Mouse (Mus musculus) activated CD4-positive, CD25-positive, alpha-beta regulatory T cell, adult 9 weeks (primary cell): ENCODE results near the gene Ldlrad2. TPM values are rescaled to one million over a fixed set of nuclear protein-coding genes. Genes with fewer than 3 reads are reported as not detected.

Experiments used
- polyA plus RNA-seq: library from polyadenylated mRNA; unstranded; fragments of 100-300 nt; shearing (Covaris generic); gene quantifications from one replicate; pipeline ENCODE4 v1.2.1, GENCODE M21; 2017

The Ldlrad2 gene
- not detected for polyA plus RNA-seq

GRCm38 (mm10) chr4:137574469-137574868, at the start of gene Ldlrad2:
TSS of gene Ldlrad2 (minus strand) at chr4:137574569.

DNA sequence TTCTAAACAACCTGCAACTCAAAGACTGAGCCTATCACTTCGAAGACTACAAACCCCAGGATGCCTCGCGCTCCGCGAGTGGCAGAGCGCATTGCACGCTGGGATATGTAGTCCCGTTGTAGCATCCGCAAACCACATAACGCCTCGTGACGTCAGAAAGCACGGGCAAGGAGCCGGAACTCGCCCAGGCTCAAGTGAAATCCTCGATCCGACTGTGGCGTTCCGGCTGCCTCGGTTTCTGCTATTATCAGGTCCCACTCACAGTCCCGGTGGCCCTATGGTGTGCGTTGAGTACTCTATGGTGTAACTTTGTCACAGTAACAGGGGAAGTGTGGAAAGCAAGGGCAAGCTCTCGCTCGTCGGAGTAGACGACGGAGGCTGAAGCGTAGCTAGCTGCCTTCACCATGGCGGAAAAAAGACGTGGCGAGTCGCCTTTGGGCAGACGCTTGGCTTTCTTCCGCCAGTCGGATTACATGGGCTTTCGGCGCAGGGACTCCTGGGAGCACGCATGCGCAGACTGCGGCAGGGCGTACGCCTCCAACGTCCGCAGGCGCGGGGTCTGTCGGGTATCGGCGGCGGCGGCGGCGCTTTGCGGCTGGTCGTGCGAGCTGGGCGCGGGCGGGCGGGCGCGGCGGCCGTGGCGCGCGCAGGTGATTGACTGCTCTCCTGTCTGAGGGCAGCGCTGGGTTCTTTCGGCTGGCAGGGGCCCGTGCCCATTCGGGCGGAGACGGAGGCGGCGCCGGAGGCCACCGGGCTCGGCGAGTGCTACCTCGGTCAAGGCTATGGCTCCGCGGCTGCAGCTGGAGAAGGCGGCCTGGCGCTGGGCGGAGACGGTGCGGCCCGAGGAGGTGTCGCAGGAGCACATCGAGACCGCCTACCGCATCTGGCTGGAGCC, 19.5 kb upstream of the Ldlrad2 start, which contains the start of gene Usp48:
Usp48 (plus strand) TSS at position 155 of the 895 bp plus-strand sequence.

Other genes starting within 250 kb of the Ldlrad2 start
- gene Cdc42, start 216.8 kb downstream of the Ldlrad2 start, polyA plus RNA-seq = 972 TPM
- not detected for gene Cela3a, start 164.8 kb downstream of the Ldlrad2 start, polyA plus RNA-seq
- not detected for gene Cela3b, start 144.0 kb downstream of the Ldlrad2 start, polyA plus RNA-seq
- gene 1700013G24Rik, start 121.3 kb downstream of the Ldlrad2 start, polyA plus RNA-seq = not detected
- gene Hspg2, start 105.8 kb downstream of the Ldlrad2 start, polyA plus RNA-seq = 0.04 TPM
- gene Usp48, start 19.2 kb upstream of the Ldlrad2 start, polyA plus RNA-seq = 61.1 TPM
- gene Rap1gap, start 90.2 kb upstream of the Ldlrad2 start, polyA plus RNA-seq = 1.8 TPM
- gene Alpl, start 221.8 kb upstream of the Ldlrad2 start, polyA plus RNA-seq = 3.7 TPM